Mouse (Mus musculus): Measurements from ENCODE around the gene Clps.

DNA sequence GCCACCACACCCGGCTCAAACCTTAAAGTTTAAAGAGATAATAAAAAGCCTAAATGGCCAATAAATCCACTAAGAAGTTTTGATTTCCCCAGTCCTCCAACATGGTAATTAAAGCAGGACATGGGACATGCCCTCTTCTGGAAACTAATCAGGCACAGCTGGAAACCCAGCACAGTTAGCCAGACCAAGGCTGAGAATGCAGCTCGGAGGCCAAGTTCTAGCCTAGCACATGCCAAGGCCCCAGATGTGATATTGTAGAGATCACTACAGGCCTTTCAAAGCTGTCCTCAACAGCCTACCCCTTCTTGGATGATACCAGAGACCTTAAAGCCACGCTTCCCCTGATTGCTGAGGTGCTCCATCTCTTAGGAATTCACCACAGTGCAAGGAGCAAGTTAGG, 25.9 kb upstream of the Clps start:
- TF ChIP-seq CTCF (IDR thresholded peaks at IDR 0.05; ENCODE audit: borderline replicate concordance, control insufficient read depth, extremely low read depth, insufficient read depth, low read length, poor library complexity) (no peak), POLR2A (IDR thresholded peaks at IDR 0.05; ENCODE audit: control insufficient read depth, extremely low read depth, insufficient read depth, low read length, poor library complexity) (no peak)

Measured in thymus, adult 2 months (tissue).